Comparison of ENCODE assay signal across 7 mouse cellular contexts in genomic region chr11:70655571-70656455, GRCm38 (mm10). TPM values are rescaled to one million over a fixed set of nuclear protein-coding genes. Genes with fewer than 3 reads are reported as not detected.
DNase-seq lines count a peak whose midpoint lies in the region; ATAC-seq and TF ChIP-seq lines count a peak whose summit lies in the region.

No protein-coding gene starts in this region.

- H3K27ac ChIP-seq in intestine, embryonic 14.5 days (ENCODE audit: low read depth): peak overlapping the region; percentile 98
- peak overlapping the region; percentile 99 for H3K27ac ChIP-seq in liver, postnatal 0 days (ENCODE audit: low read depth)
- H3K27ac ChIP-seq in olfactory bulb, adult 2 months (ENCODE audit: insufficient read depth, low read depth, low read length): peak overlapping the region; percentile 6; the same call in 1 of the 2 replicates

- no peaks in the 10 kb centered on the region for H3K9me3 ChIP-seq in intestine, embryonic 14.5 days (ENCODE audit: control insufficient read depth, low read length)
- H3K9me3 ChIP-seq in liver, postnatal 0 days (ENCODE audit: low read length): no peaks in the 10 kb centered on the region

- peaks cover 43% of the 10 kb centered on the region for H3K4me1 ChIP-seq in intestine, embryonic 14.5 days (replicated peaks; ENCODE audit: control insufficient read depth, insufficient read depth, low read length)
- peaks cover 38% of the 10 kb centered on the region for H3K4me1 ChIP-seq in liver, postnatal 0 days (ENCODE audit: insufficient read depth)
- H3K4me1 ChIP-seq in olfactory bulb, adult 2 months (ENCODE audit: control insufficient read depth, insufficient read depth, low read length): peaks cover 19% of the 10 kb centered on the region

- no peak for TF ChIP-seq CTCF in liver, postnatal 0 days (IDR thresholded peaks at IDR 0.05; ENCODE audit: low read depth)
- TF ChIP-seq CTCF in olfactory bulb, adult 2 months (IDR thresholded peaks at IDR 0.05; ENCODE audit: insufficient read depth, low read depth, low read length): no peak

- no peaks in the 10 kb centered on the region for H3K27me3 ChIP-seq in intestine, embryonic 14.5 days (replicated peaks; ENCODE audit: control insufficient read depth, insufficient read depth, low read length)
- no peaks in the 10 kb centered on the region for H3K27me3 ChIP-seq in liver, postnatal 0 days (ENCODE audit: insufficient read depth, low read length)

- H3K9ac ChIP-seq in intestine, embryonic 14.5 days (ENCODE audit: low read length): peak overlapping the region; percentile 99
- peak overlapping the region; percentile 100 for H3K9ac ChIP-seq in liver, postnatal 0 days (replicated peaks)

- intact Hi-C loops in gastrocnemius, postnatal 36 days (cut with DNase I): loop anchor here (2.0 to 10.0 kb wide), 2 partner anchors 13 to 661 kb away; partner anchors contain the start of genes Gabarap, Phf23 and Spag7

- H3K4me2 ChIP-seq in intestine, embryonic 14.5 days (ENCODE audit: low read length): peak overlapping the region; percentile 98
- H3K4me2 ChIP-seq in liver, postnatal 0 days (ENCODE audit: low read depth, low read length): peak overlapping the region; percentile 96

- peak overlapping the region; percentile 100 for H3K4me3 ChIP-seq in intestine, embryonic 14.5 days (ENCODE audit: low read depth, low read length)
- peak overlapping the region; percentile 100 for H3K4me3 ChIP-seq in liver, postnatal 0 days (ENCODE audit: low read depth, low read length)
- peak overlapping the region; percentile 78 for H3K4me3 ChIP-seq in olfactory bulb, adult 2 months (ENCODE audit: insufficient read depth, low read depth, low read length)

- peaks cover 24% of the 10 kb centered on the region for H3K36me3 ChIP-seq in intestine, embryonic 14.5 days (ENCODE audit: control insufficient read depth, insufficient read depth, low read length)
- peaks cover 19% of the 10 kb centered on the region for H3K36me3 ChIP-seq in liver, postnatal 0 days (replicated peaks; ENCODE audit: insufficient read depth, low read length)

- TF ChIP-seq EP300 in liver, postnatal 0 days (IDR thresholded peaks at IDR 0.05; ENCODE audit: low read depth): no peak

- TF ChIP-seq POLR2A in olfactory bulb, adult 2 months (IDR thresholded peaks at IDR 0.05; ENCODE audit: insufficient read depth, low read depth, low read length): 0 out of 2 replicates have a peak, but pooled peaks have one; percentile 21

- peak; percentile 92 for DNase-seq in R1 (ENCODE audit: low read depth, low spot score)
- peak; percentile 74 for DNase-seq in cerebellum, adult 9-11 months
- DNase-seq in gastrocnemius, postnatal 36 days: peak; percentile 65 to 73
- peak; percentile 81 for DNase-seq in intestine, embryonic 14.5 days (ENCODE audit: low spot score)
- DNase-seq in liver, postnatal 0 days: peak; percentile 68
- no peak for DNase-seq in frontal cortex, adult 2 months (ENCODE audit: extremely low spot score in 1 of 2, low spot score in 1 of 2)

- WGBS in intestine, embryonic 14.5 days: under 1% methylated on average over 58 of the region's 61 CpGs
- WGBS in liver, postnatal 0 days (ENCODE audit: insufficient replicate concordance): 2% methylated on average over 60 of the region's 61 CpGs
- 3% methylated on average over 61 of the region's 61 CpGs for WGBS in olfactory bulb, adult 2 months

- peak; percentile 63 for ATAC-seq in intestine, embryonic 14.5 days (replicated peaks; ENCODE audit: low FRiP score, low TSS enrichment, low read depth)
- ATAC-seq in liver, postnatal 0 days: peak; percentile 16

RNA-seq across cellular contexts. Expression of gene Eno3, which starts 1.2 kb away (rescaled TPM):
- total RNA-seq in gastrocnemius, postnatal 36 days (2021): 1,000 to 10,000 TPM; 8,161 to 9,332 TPM
- 13.5 and 16.3 TPM in 2 replicates for polyA plus RNA-seq in intestine, embryonic 14.5 days (2014; fragmentation: Nextera tagmentation; extraction: Ambion mirVana)
- 4.0 and 21.3 TPM in 2 replicates for polyA plus RNA-seq in liver, postnatal 0 days (2015; fragmentation: Nextera tagmentation; extraction: Ambion mirVana)
- polyA plus RNA-seq in olfactory bulb, adult 2 months (2012; ENCODE audit: insufficient read depth, insufficient read length, low replicate concordance, missing spikeins): not detected in 2 replicates
- 23.9 and 28.4 TPM in 2 replicates for polyA plus RNA-seq in frontal cortex, adult 2 months (2012; rRNA removed)

RNA-seq across cellular contexts. Expression of gene Pfn1, which starts 1.4 kb away (rescaled TPM):
- 100 to 1,000 TPM; 288 to 339 TPM for total RNA-seq in gastrocnemius, postnatal 36 days (2021)
- 2,271 and 2,344 TPM in 2 replicates for polyA plus RNA-seq in intestine, embryonic 14.5 days (2014; fragmentation: Nextera tagmentation; extraction: Ambion mirVana)
- polyA plus RNA-seq in liver, postnatal 0 days (2015; fragmentation: Nextera tagmentation; extraction: Ambion mirVana): 918 and 940 TPM in 2 replicates
- polyA plus RNA-seq in olfactory bulb, adult 2 months (2012; ENCODE audit: insufficient read depth, insufficient read length, low replicate concordance, missing spikeins): 496 and 550 TPM in 2 replicates
- 273 and 299 TPM in 2 replicates for polyA plus RNA-seq in frontal cortex, adult 2 months (2012; rRNA removed)

RNA-seq across cellular contexts. Expression of gene Slc25a11, which starts 8.5 kb away (rescaled TPM):
- total RNA-seq in gastrocnemius, postnatal 36 days (2021): 100 to 1,000 TPM; 308 to 309 TPM
- 155 and 158 TPM in 2 replicates for polyA plus RNA-seq in intestine, embryonic 14.5 days (2014; fragmentation: Nextera tagmentation; extraction: Ambion mirVana)
- polyA plus RNA-seq in liver, postnatal 0 days (2015; fragmentation: Nextera tagmentation; extraction: Ambion mirVana): 140 and 143 TPM in 2 replicates
- polyA plus RNA-seq in olfactory bulb, adult 2 months (2012; ENCODE audit: insufficient read depth, insufficient read length, low replicate concordance, missing spikeins): not detected in 2 replicates
- polyA plus RNA-seq in frontal cortex, adult 2 months (2012; rRNA removed): 132 and 138 TPM in 2 replicates

RNA-seq across cellular contexts. Expression of gene Rnf167, which starts 8.8 kb away (rescaled TPM):
- total RNA-seq in gastrocnemius, postnatal 36 days (2021): 10 to 100 TPM; 27.3 to 33.8 TPM
- 101 and 115 TPM in 2 replicates for polyA plus RNA-seq in intestine, embryonic 14.5 days (2014; fragmentation: Nextera tagmentation; extraction: Ambion mirVana)
- 54.8 and 55.3 TPM in 2 replicates for polyA plus RNA-seq in liver, postnatal 0 days (2015; fragmentation: Nextera tagmentation; extraction: Ambion mirVana)
- not detected in 2 replicates for polyA plus RNA-seq in olfactory bulb, adult 2 months (2012; ENCODE audit: insufficient read depth, insufficient read length, low replicate concordance, missing spikeins)
- 119 and 125 TPM in 2 replicates for polyA plus RNA-seq in frontal cortex, adult 2 months (2012; rRNA removed)

RNA-seq across cellular contexts. Expression of gene Spag7, which starts 13.4 kb away (rescaled TPM):
- total RNA-seq in gastrocnemius, postnatal 36 days (2021): 10 to 100 TPM; 78.9 to 81.6 TPM
- polyA plus RNA-seq in intestine, embryonic 14.5 days (2014; fragmentation: Nextera tagmentation; extraction: Ambion mirVana): 140 and 154 TPM in 2 replicates
- polyA plus RNA-seq in liver, postnatal 0 days (2015; fragmentation: Nextera tagmentation; extraction: Ambion mirVana): 36.6 and 42.1 TPM in 2 replicates
- polyA plus RNA-seq in olfactory bulb, adult 2 months (2012; ENCODE audit: insufficient read depth, insufficient read length, low replicate concordance, missing spikeins): not detected in 2 replicates
- polyA plus RNA-seq in frontal cortex, adult 2 months (2012; rRNA removed): 93.4 and 104 TPM in 2 replicates

Comparison
In these comparisons a context has a peak if more than half of its experiments do, and no peak if none do; other contexts are left out.
1. DNase-seq: peak in R1 (single experiment), cerebellum, adult 9-11 months (single experiment), gastrocnemius, postnatal 36 days (2 of 2), intestine, embryonic 14.5 days (single experiment) and liver, postnatal 0 days (single experiment); none in frontal cortex, adult 2 months (0 of 2).
2. H3K27ac ChIP-seq: peak in every context shown above with its lines; median percentile 99 in liver, postnatal 0 days; 98 in intestine, embryonic 14.5 days; 6 in olfactory bulb, adult 2 months.
3. Peak in every context shown above with its lines, with median percentiles within 50 percentile points of each other: H3K4me3 ChIP-seq.